Mouse (Mus musculus) olfactory bulb, adult 2 months (tissue): ENCODE data around the gene BC028528.

Experiments used
- CTCF ChIP-seq: fragments of 200-500 bp; IDR thresholded peaks from 2 replicates; pipeline ENCODE4 v1.5.1; 2012; ENCODE audit warnings: low read depth, mild to moderate bottlenecking, low read length, moderate library complexity; ENCODE audit not compliant: insufficient read depth
- POLR2A ChIP-seq: fragments of 200-500 bp; IDR thresholded peaks from 2 replicates; pipeline ENCODE4 v1.6.1; 2012; ENCODE audit warnings: mild to moderate bottlenecking, low read depth, low read length, moderate library complexity; ENCODE audit not compliant: insufficient read depth

- TF ChIP-seq POLR2A = no peak
- TF ChIP-seq CTCF = no peak
Observed at GRCm38 (mm10) chr3:95870976-95871375, 20.8 kb downstream of the BC028528 start.
